Mouse (Mus musculus) natural killer cell, adult 2 months (primary cell): ENCODE data around the gene Btbd9.
A peak's percentile ranks its signal among the peaks of the same experiment; 100 is the strongest.

Experiments
- DNase-seq, 2 experiments: peaks; one replicate each; pipeline ENCODE4 v3.0.0; 2022; ENCODE audit warnings: low spot score in 2 of 2

Gene Btbd9

GRCm38 (mm10) chr17:30339317-30339716 lies 237.0 kb downstream of the Btbd9 start:
- DNase-seq: no peak

- DNase-seq: no peak
Observed at GRCm38 (mm10) chr17:30336816-30337215, 239.5 kb downstream of the Btbd9 start.

- DNase-seq: no peak
Observed at GRCm38 (mm10) chr17:30336280-30336679, 240.0 kb downstream of the Btbd9 start.

- DNase-seq: peak; percentile 63 to 80
Observed at GRCm38 (mm10) chr17:30335746-30336145, 240.5 kb downstream of the Btbd9 start.

GRCm38 (mm10) chr17:30334257-30334656 lies 242.0 kb downstream of the Btbd9 start:
- DNase-seq: no peak

- DNase-seq: no peak
Observed at GRCm38 (mm10) chr17:30333136-30333535, 243.2 kb downstream of the Btbd9 start.

GRCm38 (mm10) chr17:30331380-30331779 lies 244.9 kb downstream of the Btbd9 start:
- DNase-seq: no peak

GRCm38 (mm10) chr17:30329531-30329930 lies 246.8 kb downstream of the Btbd9 start:
- no peak for DNase-seq

- DNase-seq: no peak
Observed at GRCm38 (mm10) chr17:30328924-30329323, 247.4 kb downstream of the Btbd9 start.

- no peak for DNase-seq
Observed at GRCm38 (mm10) chr17:30326906-30327305, 249.4 kb downstream of the Btbd9 start.

- DNase-seq: no peak
Observed at GRCm38 (mm10) chr17:30320301-30320700, 256.0 kb downstream of the Btbd9 start.

GRCm38 (mm10) chr17:30312688-30313087 lies 263.6 kb downstream of the Btbd9 start:
- no peak for DNase-seq

GRCm38 (mm10) chr17:30309627-30310026 lies 266.7 kb downstream of the Btbd9 start:
- DNase-seq: no peak

- no peak for DNase-seq
Observed at GRCm38 (mm10) chr17:30308889-30309288, 267.4 kb downstream of the Btbd9 start.

GRCm38 (mm10) chr17:30308317-30308716 lies 268.0 kb downstream of the Btbd9 start:
- DNase-seq: no peak

GRCm38 (mm10) chr17:30307168-30307567 lies 269.1 kb downstream of the Btbd9 start:
- DNase-seq: no peak

- DNase-seq: no peak
Observed at GRCm38 (mm10) chr17:30304766-30305165, 271.5 kb downstream of the Btbd9 start.

- no peak for DNase-seq
Observed at GRCm38 (mm10) chr17:30301338-30301737, 274.9 kb downstream of the Btbd9 start.

GRCm38 (mm10) chr17:30297432-30297831 lies 278.9 kb downstream of the Btbd9 start:
- DNase-seq: no peak

- no peak for DNase-seq
Observed at GRCm38 (mm10) chr17:30296069-30296468, 280.2 kb downstream of the Btbd9 start.

- no peak for DNase-seq
Observed at GRCm38 (mm10) chr17:30292666-30293065, 283.6 kb downstream of the Btbd9 start.

- peak; percentile 70 to 84 for DNase-seq
Observed at GRCm38 (mm10) chr17:30285641-30286040, 290.6 kb downstream of the Btbd9 start.

- DNase-seq: no peak
Observed at GRCm38 (mm10) chr17:30283460-30284050, 292.7 kb downstream of the Btbd9 start.

- no peak for DNase-seq
Observed at GRCm38 (mm10) chr17:30283001-30283400, 293.3 kb downstream of the Btbd9 start.
